20 mouse cellular contexts compared by ENCODE assay signal in the genomic region with DNA sequence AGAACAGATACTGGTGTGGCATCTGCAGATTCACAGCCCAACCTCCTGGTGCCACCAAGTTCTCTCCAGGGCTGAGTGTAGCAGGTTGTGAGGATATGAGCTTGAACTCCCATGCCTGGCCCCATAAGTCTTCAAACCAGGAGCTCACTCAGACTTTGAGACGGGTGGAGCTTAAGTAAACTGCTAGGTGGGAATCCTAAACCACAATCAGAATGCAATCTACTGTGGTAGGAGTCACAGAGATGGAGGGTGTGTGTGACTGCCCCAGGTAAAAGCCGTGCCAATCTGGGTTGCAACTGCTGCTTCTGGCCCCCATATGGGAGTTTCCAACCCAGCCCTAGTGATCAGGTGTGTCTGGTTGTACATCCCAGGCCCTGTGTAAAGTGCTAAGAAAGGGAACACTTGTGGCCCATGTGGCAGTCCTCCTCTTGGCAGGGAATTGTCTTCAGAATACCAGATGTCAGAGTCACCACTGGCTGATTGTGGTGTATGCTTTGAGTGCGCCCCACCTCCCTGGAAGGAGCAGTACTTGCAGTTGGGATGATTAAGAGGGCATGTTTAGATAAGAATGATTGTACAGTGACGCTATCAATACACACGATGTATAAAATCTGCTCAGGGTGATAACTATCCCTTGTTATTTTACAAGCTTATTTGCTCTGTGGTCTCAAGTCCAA. TPM values are rescaled to one million over a fixed set of nuclear protein-coding genes. Genes with fewer than 3 reads are reported as not detected.
A peak's percentile ranks its signal among the peaks of the same experiment; 100 is the strongest.
DNase-seq lines count a peak whose midpoint lies in the region; ATAC-seq and TF ChIP-seq lines count a peak whose summit lies in the region.
"Had no signal": no experiment of that assay in that cellular context is flagged by ENCODE, and none has a peak within 500 bp of the region (broad histone marks: within the 10 kb centered on the region; RNA-seq: fewer than 3 reads in every experiment).

No protein-coding gene starts in this region.

- peak overlapping the region; percentile 7; the same call in 1 of the 2 replicates for H3K4me3 ChIP-seq in G1E (ENCODE audit: low read depth, low read length)
- no peak overlapping the region for H3K4me3 ChIP-seq in intestine, embryonic 16.5 days (ENCODE audit: low read length)
- no peak overlapping the region for H3K4me3 ChIP-seq in liver, postnatal 0 days (ENCODE audit: low read depth, low read length)
- H3K4me3 ChIP-seq: forebrain, embryonic 15.5 days; hindbrain, embryonic 12.5 days; left cerebral cortex, adult 2 months had no signal

- H3K27me3 ChIP-seq in G1E (ENCODE audit: insufficient read depth, low read length): no peaks in the 10 kb centered on the region
- H3K27me3 ChIP-seq in intestine, embryonic 16.5 days (replicated peaks; ENCODE audit: control insufficient read depth, insufficient read depth, low read length): no peaks in the 10 kb centered on the region
- no peaks in the 10 kb centered on the region for H3K27me3 ChIP-seq in liver, postnatal 0 days (ENCODE audit: insufficient read depth, low read length)
- H3K27me3 ChIP-seq: forebrain, embryonic 15.5 days; hindbrain, embryonic 12.5 days had no signal

- H3K4me1 ChIP-seq in G1E (ENCODE audit: insufficient read depth, low read depth, low read length): peaks cover 51% of the 10 kb centered on the region
- H3K4me1 ChIP-seq in intestine, embryonic 16.5 days (ENCODE audit: control insufficient read depth, insufficient read depth, low read length): peaks cover 6% of the 10 kb centered on the region; the same call in 1 of the 2 replicates
- peaks cover 6% of the 10 kb centered on the region; the same call in 1 of the 2 replicates for H3K4me1 ChIP-seq in liver, postnatal 0 days (ENCODE audit: insufficient read depth)
- H3K4me1 ChIP-seq: forebrain, embryonic 15.5 days; hindbrain, embryonic 12.5 days had no signal

- 61% methylated on average over 5 of the region's 5 CpGs for WGBS in intestine, embryonic 16.5 days
- WGBS in liver, postnatal 0 days (ENCODE audit: insufficient replicate concordance): 44% methylated on average over 5 of the region's 5 CpGs

- ATAC-seq in G1E (ENCODE audit: extremely low read depth, insufficient number of reproducible peaks, low FRiP score, poor library complexity, severe bottlenecking): peak; percentile 57
- ATAC-seq in intestine, embryonic 16.5 days: peak; percentile 90
- peak; percentile 19; the same call in 1 of the 2 replicates for ATAC-seq in liver, postnatal 0 days
- ATAC-seq in monocyte, adult 5-6 weeks (replicated peaks; ENCODE audit: insufficient number of reproducible peaks, low FRiP score, low TSS enrichment, poor library complexity, severe bottlenecking): no peak
- ATAC-seq: forebrain, embryonic 15.5 days; midbrain, embryonic 16.5 days had no signal

- DNase-seq in 3T3-L1 (ENCODE audit: low read depth, low spot score) (peak; percentile 86), G1E (ENCODE audit: low spot score) (peak; percentile 49)
- DNase-seq in liver, postnatal 0 days: no peak
- DNase-seq in adrenal gland, postnatal 36 days: no peak
- DNase-seq in ovary, adult 18-20 months (ENCODE audit: low spot score): no peak
- DNase-seq in layer of hippocampus, postnatal 10 days (ENCODE audit: low spot score in 2 of 2): no peak
- DNase-seq: adrenal gland, postnatal 10 days; cerebellum, adult 8-10 months; heart, adult 18-20 months; kidney, adult 11 months; kidney, postnatal 4 days; right cerebral cortex, postnatal 25 days; thymus, postnatal 25 days had no signal

- TF ChIP-seq CTCF in G1E (IDR thresholded peaks at IDR 0.05; ENCODE audit: low read depth, low read length): no peak
- no peak for TF ChIP-seq CTCF in liver, postnatal 0 days (IDR thresholded peaks at IDR 0.05; ENCODE audit: low read depth)

- TF ChIP-seq EP300 in liver, postnatal 0 days (IDR thresholded peaks at IDR 0.05; ENCODE audit: low read depth): peak; percentile 40; the same call in 1 of the 2 replicates

- peaks cover 5% of the 10 kb centered on the region for H3K9me3 ChIP-seq in G1E (replicated peaks)
- no peaks in the 10 kb centered on the region for H3K9me3 ChIP-seq in intestine, embryonic 16.5 days (ENCODE audit: control insufficient read depth, low read length)
- H3K9me3 ChIP-seq in liver, postnatal 0 days (ENCODE audit: low read length): no peaks in the 10 kb centered on the region
- H3K9me3 ChIP-seq: forebrain, embryonic 15.5 days; hindbrain, embryonic 12.5 days had no signal

- H3K4me2 ChIP-seq in intestine, embryonic 16.5 days (ENCODE audit: low read depth, low read length): peak overlapping the region; percentile 24
- no peak overlapping the region for H3K4me2 ChIP-seq in liver, postnatal 0 days (ENCODE audit: low read depth, low read length)
- H3K4me2 ChIP-seq: forebrain, embryonic 15.5 days; hindbrain, embryonic 12.5 days had no signal

- no peak overlapping the region for H3K9ac ChIP-seq in intestine, embryonic 16.5 days (ENCODE audit: low read depth, low read length)
- no peak overlapping the region for H3K9ac ChIP-seq in liver, postnatal 0 days (replicated peaks)
- H3K9ac ChIP-seq: forebrain, embryonic 15.5 days; hindbrain, embryonic 12.5 days had no signal

- H3K36me3 ChIP-seq in G1E (replicated peaks): peaks cover 40% of the 10 kb centered on the region
- no peaks in the 10 kb centered on the region for H3K36me3 ChIP-seq in intestine, embryonic 16.5 days (ENCODE audit: control insufficient read depth, insufficient read depth, low read length)
- 0 out of 2 replicates have a peak, but pooled peaks cover 3% of the 10 kb centered on the region for H3K36me3 ChIP-seq in liver, postnatal 0 days (replicated peaks; ENCODE audit: insufficient read depth, low read length)

- H3K27ac ChIP-seq in intestine, embryonic 16.5 days (ENCODE audit: low read length): peak overlapping the region; percentile 96
- H3K27ac ChIP-seq in liver, postnatal 0 days (ENCODE audit: low read depth): no peak overlapping the region
- H3K27ac ChIP-seq: forebrain, embryonic 15.5 days; hindbrain, embryonic 12.5 days; left cerebral cortex, adult 2 months; macrophage had no signal

RNA-seq across cellular contexts. Expression of gene Frat2, which starts 9.3 kb away (rescaled TPM):
- total RNA-seq in G1E (2014; fragmentation: Nextera tagmentation): 15.3 and 17.8 TPM in 2 replicates
- total RNA-seq in G1E (2017): 23.4 and 30.4 TPM in 2 replicates
- 42.6 and 60.2 TPM in 2 replicates for polyA plus RNA-seq in G1E (2012)
- polyA plus RNA-seq in intestine, embryonic 16.5 days (2015; fragmentation: Nextera tagmentation; extraction: Ambion mirVana): 4.7 and 6.0 TPM in 2 replicates
- 3.3 and 3.7 TPM in 2 replicates for polyA plus RNA-seq in liver, postnatal 0 days (2015; fragmentation: Nextera tagmentation; extraction: Ambion mirVana)
- total RNA-seq in adrenal gland, postnatal 36 days (2021): 1 to 10 TPM; 2.9 to 3.4 TPM
- total RNA-seq in layer of hippocampus, postnatal 10 days (2021): 10 to 100 TPM; 19.1 to 19.4 TPM
- 14.4 to 39.3 TPM (median 21.5 TPM) in 3 replicates for total RNA-seq in monocyte, adult 5-6 weeks (2017)

RNA-seq across cellular contexts. Expression of gene Frat1, which starts 27.5 kb away (rescaled TPM):
- total RNA-seq in G1E (2014; fragmentation: Nextera tagmentation) (11.4 and 13.5 TPM in 2 replicates), G1E (2017) (17.9 and 19.8 TPM in 2 replicates)
- 41.1 and 52.6 TPM in 2 replicates for polyA plus RNA-seq in G1E (2012)
- polyA plus RNA-seq in intestine, embryonic 16.5 days (2015; fragmentation: Nextera tagmentation; extraction: Ambion mirVana): 11.9 and 12.2 TPM in 2 replicates
- polyA plus RNA-seq in liver, postnatal 0 days (2015; fragmentation: Nextera tagmentation; extraction: Ambion mirVana): 7.8 and 8.1 TPM in 2 replicates
- 1 to 10 TPM; 4.9 to 7.8 TPM for total RNA-seq in adrenal gland, postnatal 36 days (2021)
- total RNA-seq in layer of hippocampus, postnatal 10 days (2021): 10 to 100 TPM; 21.1 to 23.0 TPM
- 21.9 to 24.9 TPM (median 22.4 TPM) in 3 replicates for total RNA-seq in monocyte, adult 5-6 weeks (2017)

RNA-seq across cellular contexts. Expression of gene Rrp12, which starts 38.7 kb away (rescaled TPM):
- 14.9 and 16.9 TPM in 2 replicates for total RNA-seq in G1E (2014; fragmentation: Nextera tagmentation)
- total RNA-seq in G1E (2017): 13.5 and 16.5 TPM in 2 replicates
- polyA plus RNA-seq in G1E (2012): 31.0 and 33.8 TPM in 2 replicates
- polyA plus RNA-seq in intestine, embryonic 16.5 days (2015; fragmentation: Nextera tagmentation; extraction: Ambion mirVana): 14.1 and 15.7 TPM in 2 replicates
- 4.1 and 4.3 TPM in 2 replicates for polyA plus RNA-seq in liver, postnatal 0 days (2015; fragmentation: Nextera tagmentation; extraction: Ambion mirVana)
- 10 to 100 TPM; 12.5 to 23.2 TPM for total RNA-seq in adrenal gland, postnatal 36 days (2021)
- 10 to 100 TPM; 36.3 to 37.1 TPM for total RNA-seq in layer of hippocampus, postnatal 10 days (2021)
- total RNA-seq in monocyte, adult 5-6 weeks (2017): 5.1 to 7.7 TPM (median 7.6 TPM) in 3 replicates

RNA-seq across cellular contexts. Expression of gene Pgam1, which starts 54.5 kb away (rescaled TPM):
- total RNA-seq in G1E (2014; fragmentation: Nextera tagmentation): 910 and 922 TPM in 2 replicates
- total RNA-seq in G1E (2017): 501 and 541 TPM in 2 replicates
- 573 and 600 TPM in 2 replicates for polyA plus RNA-seq in G1E (2012)
- polyA plus RNA-seq in intestine, embryonic 16.5 days (2015; fragmentation: Nextera tagmentation; extraction: Ambion mirVana): 1,020 and 1,026 TPM in 2 replicates
- polyA plus RNA-seq in liver, postnatal 0 days (2015; fragmentation: Nextera tagmentation; extraction: Ambion mirVana): 153 and 183 TPM in 2 replicates
- 100 to 1,000 TPM; 791 to 814 TPM for total RNA-seq in adrenal gland, postnatal 36 days (2021)
- total RNA-seq in layer of hippocampus, postnatal 10 days (2021): 100 to 1,000 TPM; 451 to 486 TPM
- total RNA-seq in monocyte, adult 5-6 weeks (2017): 117 to 136 TPM (median 120 TPM) in 3 replicates

RNA-seq across cellular contexts. Expression of gene Arhgap19, which starts 55.4 kb away (rescaled TPM):
- total RNA-seq in G1E (2014; fragmentation: Nextera tagmentation) (66.1 and 95.6 TPM in 2 replicates), G1E (2017) (41.0 and 46.9 TPM in 2 replicates)
- polyA plus RNA-seq in G1E (2012): 6.9 and 9.0 TPM in 2 replicates
- 14.2 and 14.8 TPM in 2 replicates for polyA plus RNA-seq in intestine, embryonic 16.5 days (2015; fragmentation: Nextera tagmentation; extraction: Ambion mirVana)
- 10.5 and 12.9 TPM in 2 replicates for polyA plus RNA-seq in liver, postnatal 0 days (2015; fragmentation: Nextera tagmentation; extraction: Ambion mirVana)
- 1 to 10 TPM; 5.0 to 5.8 TPM for total RNA-seq in adrenal gland, postnatal 36 days (2021)
- total RNA-seq in layer of hippocampus, postnatal 10 days (2021): 1 to 10 TPM; 3.6 to 4.4 TPM
- total RNA-seq in monocyte, adult 5-6 weeks (2017): 1.1 to 2.3 TPM (median 1.9 TPM) in 3 replicates

Comparison
In these comparisons a context has a peak if more than half of its experiments do, and no peak if none do; other contexts are left out.
1. DNase-seq: peak in 3T3-L1 (single experiment) and G1E (single experiment); none in liver, postnatal 0 days (single experiment), adrenal gland, postnatal 36 days (0 of 2), ovary, adult 18-20 months (single experiment) and layer of hippocampus, postnatal 10 days (0 of 2).